Mouse (Mus musculus) CH12.LX (cell line): ENCODE results near the gene Pde4d. TPM values are rescaled to one million over a fixed set of nuclear protein-coding genes. Genes with fewer than 3 reads are reported as not detected.

Experiments used
- DNase-seq: peaks from one replicate; pipeline ENCODE4 v3.0.0-alpha.2; 2013; ENCODE audit errors: extremely low read depth
- H3K27ac ChIP-seq: 2 replicates; pipeline ENCODE4 v1.5.1; 2012; ENCODE audit warnings: low read depth, mild to moderate bottlenecking, control low read depth, moderate library complexity; ENCODE audit not compliant: insufficient read depth
- H3K27me3 ChIP-seq: replicated peaks from 2 replicates; pipeline ENCODE3; 2012; ENCODE audit warnings: inconsistent platforms
- H3K36me3 ChIP-seq, 2 experiments: replicated peaks in 1 of 2; 2 replicates each; pipeline versions ENCODE3 to v1.6.1; 2012; ENCODE audit warnings: inconsistent platforms in 1 of 2, low read length in 1 of 2, mild to moderate bottlenecking in 1 of 2, mixed read lengths in 1 of 2, moderate library complexity in 1 of 2; ENCODE audit not compliant: control insufficient read depth in 1 of 2, insufficient read depth in 1 of 2
- H3K4me1 ChIP-seq, 2 experiments: 2 replicates each; pipeline ENCODE4 v1.6.1; 2012; ENCODE audit warnings: inconsistent platforms in 1 of 2, moderate library complexity in 1 of 2; ENCODE audit not compliant: insufficient read depth in 2 of 2, control insufficient read depth in 1 of 2
- H3K4me2 ChIP-seq: 2 replicates; pipeline ENCODE4 v1.6.1; 2012; ENCODE audit warnings: low read depth, mild to moderate bottlenecking, control low read depth; ENCODE audit not compliant: poor library complexity, insufficient read depth, severe bottlenecking
- H3K4me3 ChIP-seq, 3 experiments: fragments of 150-350 bp in 1 of 3; sonication (generic) in 1 of 3; replicated peaks in 1 of 3; 2 replicates each; pipeline versions ENCODE3 to v1.5.1; 2011 to 2012; ENCODE audit warnings: low read depth in 2 of 3, low read length in 2 of 3, mild to moderate bottlenecking in 2 of 3, moderate library complexity in 2 of 3, control low read depth in 1 of 3, improper control_type of control experiment in 1 of 3, inconsistent platforms in 1 of 3, mixed read lengths in 1 of 3; ENCODE audit not compliant: poor library complexity in 1 of 3
- H3K79me2 ChIP-seq: replicated peaks from 2 replicates; pipeline ENCODE4 v1.6.1; 2012; ENCODE audit warnings: mild to moderate bottlenecking, moderate library complexity; ENCODE audit not compliant: control insufficient read depth, poor library complexity, insufficient read depth, severe bottlenecking; ENCODE audit errors: extremely low read depth
- H3K9ac ChIP-seq: 2 replicates; pipeline ENCODE4 v1.6.1; 2012; ENCODE audit warnings: low read depth, mild to moderate bottlenecking, control low read depth, moderate library complexity; ENCODE audit not compliant: insufficient read depth
- H3K9me3 ChIP-seq: replicated peaks from 2 replicates; pipeline ENCODE3; 2012; ENCODE audit warnings: low read length, inconsistent platforms, mixed read lengths
- BHLHE40 ChIP-seq: IDR thresholded peaks from 2 replicates; pipeline ENCODE4 v1.6.1; 2011; ENCODE audit warnings: mild to moderate bottlenecking, low read depth, low read length, improper control_type of control experiment
- CHD1 ChIP-seq: IDR thresholded peaks from 2 replicates; pipeline ENCODE4 v1.6.1; 2012; ENCODE audit warnings: low read depth, low read length, improper control_type of control experiment, inconsistent platforms
- E2F4 ChIP-seq: IDR thresholded peaks from 2 replicates; pipeline ENCODE4 v1.6.1; 2011; ENCODE audit warnings: low read depth, low read length, improper control_type of control experiment; ENCODE audit not compliant: insufficient replicate concordance
- JUND ChIP-seq: conservative IDR thresholded peaks from 2 replicates; pipeline ENCODE4 v1.6.1; 2011; ENCODE audit warnings: low read depth, low read length, improper control_type of control experiment
- KAT2A ChIP-seq: IDR thresholded peaks from 2 replicates; pipeline ENCODE4 v1.6.1; 2012; ENCODE audit warnings: low read length, improper control_type of control experiment, inconsistent platforms; ENCODE audit not compliant: insufficient replicate concordance
- MAX ChIP-seq: IDR thresholded peaks from 2 replicates; pipeline ENCODE4 v1.6.1; 2011; ENCODE audit warnings: low read length, improper control_type of control experiment
- RCOR1 ChIP-seq: conservative IDR thresholded peaks from 2 replicates; pipeline ENCODE4 v1.6.1; 2012; ENCODE audit warnings: low read depth, mild to moderate bottlenecking, inconsistent platforms, low read length, improper control_type of control experiment
- ZC3H11A ChIP-seq: IDR thresholded peaks from 2 replicates; pipeline ENCODE4 v1.6.1; 2012; ENCODE audit warnings: low read depth, mild to moderate bottlenecking, inconsistent platforms, low read length, improper control_type of control experiment
- dilution Hi-C: fragments of 300-500 bp; cut with MboI; formaldehyde crosslinking; loops from 2 replicates; pipeline ENCODE4 v1.14.3; 2020; ENCODE audit warnings: low sequenced_read_pairs; ENCODE audit not compliant: extremely low pct_unique_long_range_greater_than_20kb, extremely low pct_ligation_motif_present
- in situ Hi-C: fragments of 300-500 bp; cut with MboI; formaldehyde crosslinking; loops from 3 replicates; pipeline ENCODE4 v1.14.3; 2019; ENCODE audit warnings: low sequenced_read_pairs, low pct_ligation_motif_present, low pct_unique_long_range_greater_than_20kb, mixed read lengths
- polyA plus RNA-seq: library from polyadenylated mRNA; unstranded; fragments of >175 nt; gene quantifications from 2 replicates; pipeline ENCODE4 v1.2.1, GENCODE M21; 2012; ENCODE audit warnings: low read depth; ENCODE audit not compliant: insufficient read length
- total RNA-seq, 2 experiments: library from RNA; depleted of rRNA; stranded (reverse); fragments of 300-350 nt in 1 of 2; fragments of >200 nt in 1 of 2; gene quantifications; 2 replicates each; pipeline ENCODE4 v1.2.3; 2012 to 2014

Pde4d gene
- total and polyA plus RNA-seq, 3 experiments = not detected

DNA sequence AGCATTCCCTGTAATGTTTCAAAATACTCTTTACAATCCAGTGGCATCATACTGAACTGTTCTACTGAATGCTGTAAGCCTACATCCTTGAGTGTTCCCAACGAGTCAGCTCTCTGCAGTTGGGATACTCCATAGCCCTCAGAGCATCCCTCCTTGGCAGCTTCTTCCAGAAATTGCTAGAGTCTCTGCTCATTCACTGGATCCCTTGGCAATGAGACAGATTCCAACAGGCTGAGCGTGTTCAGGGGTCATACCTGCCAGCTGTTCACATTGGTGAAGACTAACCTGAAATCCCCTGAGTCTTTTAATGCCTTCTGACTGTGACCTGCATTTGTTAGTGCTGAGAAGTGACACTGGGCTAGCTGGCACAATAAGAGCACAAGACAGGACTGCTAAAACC lies 1173.5 kb downstream of the Pde4d start:
- in situ Hi-C loops = no loop called here

DNA sequence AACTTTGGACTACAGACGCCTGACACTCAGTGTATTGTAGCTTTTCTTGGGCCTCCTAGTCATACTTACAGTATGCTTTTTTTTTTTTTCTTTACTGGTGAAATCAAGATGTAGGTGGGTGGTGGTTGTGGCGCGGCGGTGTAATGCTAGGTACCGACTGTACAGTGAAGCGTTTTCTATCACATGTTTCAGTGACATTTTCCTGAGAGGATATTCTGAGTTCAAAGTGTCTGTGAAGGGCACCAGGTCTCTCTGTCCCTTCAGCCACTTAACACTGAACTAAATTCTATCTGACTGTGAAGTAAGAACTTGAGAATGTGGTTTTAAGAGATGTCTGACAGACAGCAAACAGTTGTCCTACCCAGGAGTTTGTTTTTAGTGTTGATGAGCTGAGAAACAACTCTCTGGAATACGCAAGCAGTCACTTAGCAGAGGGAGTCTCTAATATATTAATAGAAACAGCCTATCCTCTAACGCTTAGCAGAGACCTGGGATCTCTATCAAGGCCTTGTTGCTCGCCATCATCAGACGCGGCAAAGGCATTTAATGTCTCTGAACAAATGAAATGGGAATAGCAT lies 1175.1 kb downstream of the Pde4d start:
- Histone ChIP-seq H3K9me3 (peaks cover 40% of the 10 kb centered on the region), H3K27me3 (no peaks in the 10 kb centered on the region), H3K4me3 (no peak overlapping the region), H3K4me2 (no peak overlapping the region), H3K9ac (no peak overlapping the region), H3K4me1 (no peaks in the 10 kb centered on the region), H3K36me3 (no peaks in the 10 kb centered on the region), H3K27ac (no peak overlapping the region), H3K79me2 (no peaks in the 10 kb centered on the region)
- TF ChIP-seq ZC3H11A (no peak), KAT2A (no peak), CHD1 (no peak), MAX (no peak), JUND (no peak)
- in situ Hi-C loops (no loop called here), dilution Hi-C loops (no loop called here)
- no peak for DNase-seq

More for the DNA sequence above, 1173.5 kb downstream of the Pde4d start:
- H3K79me2 ChIP-seq = no peaks in the 10 kb centered on the region
- peaks cover 43% of the 10 kb centered on the region for H3K9me3 ChIP-seq
- no peak overlapping the region for H3K9ac ChIP-seq
- no peaks in the 10 kb centered on the region for H3K4me1 ChIP-seq
- H3K27ac ChIP-seq = no peak overlapping the region
- dilution Hi-C loops = no loop called here
- no peaks in the 10 kb centered on the region for H3K27me3 ChIP-seq
- no peaks in the 10 kb centered on the region for H3K36me3 ChIP-seq
- TF ChIP-seq KAT2A (no peak), E2F4 (no peak), RCOR1 (no peak)
- no peak for DNase-seq
- H3K4me2 ChIP-seq = no peak overlapping the region
- no peak overlapping the region for H3K4me3 ChIP-seq

DNA sequence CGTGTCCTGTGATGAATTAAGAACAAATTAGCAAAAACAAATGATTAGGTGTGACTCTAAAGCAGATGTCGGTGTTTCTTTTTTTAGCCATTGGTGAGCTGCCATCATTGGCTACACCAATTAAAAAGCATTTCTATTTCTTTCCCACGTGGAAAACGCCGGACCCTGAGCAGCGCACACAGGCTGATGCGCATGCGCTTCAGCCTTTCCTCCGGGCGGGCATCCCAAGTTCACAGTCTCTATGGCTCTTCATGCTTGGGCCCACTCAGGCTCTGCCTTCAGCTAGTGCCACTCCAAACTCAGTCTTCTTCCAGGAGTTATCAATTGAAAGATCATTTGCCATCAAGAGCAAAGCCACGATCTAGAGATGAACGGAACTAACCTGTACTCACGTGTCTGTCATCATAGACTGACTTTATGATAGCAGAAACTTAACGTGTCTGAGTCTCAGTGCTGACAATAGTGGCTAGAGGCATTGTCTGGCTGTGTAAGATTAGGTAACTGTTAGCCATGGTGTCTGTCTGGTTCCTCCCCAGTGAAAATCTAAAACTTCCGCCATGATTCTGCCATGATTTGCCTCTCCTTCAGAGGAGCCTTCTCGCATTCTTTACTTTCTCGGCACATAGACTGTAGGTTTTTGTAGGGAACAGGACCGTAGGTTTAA lies 1175.8 kb downstream of the Pde4d start:
- H3K79me2 ChIP-seq = no peaks in the 10 kb centered on the region
- H3K9me3 ChIP-seq = peaks cover 40% of the 10 kb centered on the region
- H3K36me3 ChIP-seq = no peaks in the 10 kb centered on the region
- no peak overlapping the region for H3K27ac ChIP-seq
- in situ Hi-C loops (no loop called here), dilution Hi-C loops (no loop called here)
- H3K9ac ChIP-seq = no peak overlapping the region
- H3K27me3 ChIP-seq = no peaks in the 10 kb centered on the region
- no peak for DNase-seq
- H3K4me3 ChIP-seq = no peak overlapping the region
- no peak overlapping the region for H3K4me2 ChIP-seq
- TF ChIP-seq BHLHE40 = no peak
- H3K4me1 ChIP-seq = no peaks in the 10 kb centered on the region
